Mouse (Mus musculus): ENCODE results near the gene Asxl2.

Asxl2 gene

DNA sequence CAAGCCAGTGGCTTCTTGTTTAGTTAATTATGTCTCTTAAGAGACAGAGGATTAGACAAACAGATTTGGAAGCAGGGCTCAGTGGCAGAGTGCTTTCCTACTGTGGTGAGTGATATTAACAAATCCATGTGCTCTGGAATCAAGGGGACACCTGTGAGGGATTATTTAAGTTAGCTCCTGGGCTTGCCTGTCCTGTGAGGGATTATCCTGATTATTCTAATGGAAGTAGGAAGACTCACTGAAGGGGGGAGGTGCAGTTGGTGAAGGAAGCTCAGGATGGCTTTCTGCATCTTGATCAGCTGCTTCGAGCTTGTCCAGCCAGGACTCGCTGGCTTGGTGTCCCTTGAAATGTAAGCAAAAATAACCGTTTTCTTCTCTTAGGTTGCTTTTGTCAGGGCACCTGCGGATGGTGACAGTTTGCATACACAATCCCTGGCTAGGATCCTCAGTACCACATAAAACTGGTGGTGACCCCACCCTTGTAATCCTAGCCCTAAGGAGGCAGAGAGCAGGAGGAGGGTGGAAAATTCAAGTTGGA, 119.5 kb downstream of the Asxl2 start:
- peak; percentile 39 for DNase-seq (ENCODE audit: low read depth, low spot score)

- no peak for DNase-seq (ENCODE audit: low read depth, low spot score)
Measured at GRCm38 (mm10) chr12:3546781-3547180, 120.1 kb downstream of the Asxl2 start.

GRCm38 (mm10) chr12:3547506-3547905, 120.8 kb downstream of the Asxl2 start:
- DNase-seq (ENCODE audit: low read depth, low spot score): no peak

GRCm38 (mm10) chr12:3547911-3548310, 121.3 kb downstream of the Asxl2 start:
- no peak for DNase-seq (ENCODE audit: low read depth, low spot score)

DNA sequence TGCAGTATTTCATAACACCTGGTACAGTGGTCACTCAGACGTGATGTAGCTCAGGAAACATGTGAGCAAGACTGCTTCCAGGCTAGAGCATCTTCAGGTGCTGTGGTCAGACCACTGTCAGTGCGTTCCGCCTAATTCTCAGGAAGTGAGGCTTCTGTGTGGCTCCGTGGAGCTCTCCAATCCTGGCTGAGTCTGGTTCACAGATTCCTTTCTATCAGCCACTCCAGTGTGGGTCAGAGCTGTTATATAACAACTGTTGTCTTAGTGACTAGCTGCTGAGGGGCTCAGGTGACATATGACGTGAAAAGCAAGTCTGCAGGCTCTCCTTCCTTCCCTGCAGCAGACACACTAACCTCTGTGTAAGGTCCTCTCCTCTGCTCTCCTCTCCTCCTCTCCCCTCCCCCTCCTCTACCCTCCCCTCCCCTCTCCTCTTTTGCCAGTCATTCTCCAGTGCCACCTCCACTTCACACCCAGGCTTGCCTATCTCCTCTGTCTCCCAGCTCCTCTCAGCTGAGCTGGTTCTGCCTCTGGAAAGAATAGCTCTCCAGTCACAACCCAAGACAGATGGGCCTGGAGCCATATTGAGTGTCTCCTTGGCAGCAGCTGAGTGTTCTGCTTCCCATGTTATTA, 122.0 kb downstream of the Asxl2 start:
- no peak for DNase-seq (ENCODE audit: low read depth, low spot score)

DNA sequence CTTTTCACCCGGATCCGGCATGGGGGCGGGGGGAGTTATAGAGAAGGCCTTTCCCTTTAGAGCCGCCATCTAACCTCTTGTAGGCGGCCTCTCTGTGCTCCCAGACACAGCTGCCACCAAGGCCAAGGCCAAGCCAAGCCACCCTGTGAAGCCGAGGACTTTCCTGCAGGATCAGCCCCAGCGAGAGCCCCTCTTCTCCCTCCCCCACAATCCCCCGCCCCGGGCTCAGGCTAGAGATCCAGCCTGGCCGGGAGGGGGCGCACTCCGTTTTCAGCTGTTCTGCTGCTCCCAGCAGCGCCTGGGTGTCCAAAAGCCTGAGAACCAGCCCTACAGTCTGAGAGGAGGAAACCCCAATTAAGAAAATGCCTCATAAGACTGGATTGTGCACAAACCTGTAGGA, 123.6 kb downstream of the Asxl2 start:
- DNase-seq (ENCODE audit: low read depth, low spot score): no peak

Measured in retina, adult 2 months (tissue).